Mouse (Mus musculus): Measurements from ENCODE around the gene Irak2.

- TF ChIP-seq CTCF (IDR thresholded peaks at IDR 0.05; ENCODE audit: low read depth) (no peak), EP300 (IDR thresholded peaks at IDR 0.05; ENCODE audit: low read depth) (no peak)
These were observed 34.3 kb upstream of the Irak2 start for GRCm38 (mm10) chr6:113603993-113604392.
